Mouse (Mus musculus) neural tube, postnatal 0 days (tissue): ENCODE measurements around the gene Col6a6. TPM values are rescaled to one million over a fixed set of nuclear protein-coding genes. Genes with fewer than 3 reads are reported as not detected.

Source experiments
- polyA plus RNA-seq: library from polyadenylated mRNA; unstranded; fragments of >200 nt; fragmentation: Nextera tagmentation; extraction: Ambion mirVana; gene quantifications from 2 replicates; pipeline ENCODE4 v1.2.1, GENCODE M21; 2015

The Col6a6 gene
- polyA plus RNA-seq: 0.13 and 0.20 TPM in 2 replicates

DNA sequence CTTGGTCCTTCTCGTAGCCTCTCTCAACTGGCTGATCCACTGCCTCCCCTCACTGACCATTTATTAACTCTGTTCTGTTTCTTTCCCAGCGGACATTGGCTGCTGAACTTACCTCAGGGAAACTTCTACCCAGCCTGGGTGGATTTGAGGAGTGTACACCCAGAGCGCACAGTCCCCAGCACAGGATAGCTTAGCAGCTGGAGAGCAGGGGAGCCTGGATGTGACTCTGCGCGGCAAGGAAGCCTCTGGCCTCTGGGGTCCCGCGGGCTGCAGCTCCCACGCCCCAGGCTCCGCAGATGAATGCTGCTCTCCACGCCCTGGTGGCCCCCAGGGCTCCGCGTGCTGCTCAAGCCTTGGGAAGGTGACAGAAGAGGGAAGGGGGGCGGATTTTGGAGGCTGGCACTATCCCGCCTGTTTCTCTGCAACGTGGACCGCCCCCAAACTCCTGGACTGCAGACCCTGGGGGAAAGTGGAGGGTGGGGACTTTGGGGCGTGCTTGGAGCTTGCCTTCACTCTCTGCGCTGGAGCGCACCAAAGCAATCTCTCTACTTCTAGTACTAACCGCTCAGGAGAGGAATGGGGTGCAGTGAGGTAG, at the start of gene Col6a6:
Col6a6 (minus strand) TSS at position 370 of the 595 bp plus-strand sequence.

DNA sequence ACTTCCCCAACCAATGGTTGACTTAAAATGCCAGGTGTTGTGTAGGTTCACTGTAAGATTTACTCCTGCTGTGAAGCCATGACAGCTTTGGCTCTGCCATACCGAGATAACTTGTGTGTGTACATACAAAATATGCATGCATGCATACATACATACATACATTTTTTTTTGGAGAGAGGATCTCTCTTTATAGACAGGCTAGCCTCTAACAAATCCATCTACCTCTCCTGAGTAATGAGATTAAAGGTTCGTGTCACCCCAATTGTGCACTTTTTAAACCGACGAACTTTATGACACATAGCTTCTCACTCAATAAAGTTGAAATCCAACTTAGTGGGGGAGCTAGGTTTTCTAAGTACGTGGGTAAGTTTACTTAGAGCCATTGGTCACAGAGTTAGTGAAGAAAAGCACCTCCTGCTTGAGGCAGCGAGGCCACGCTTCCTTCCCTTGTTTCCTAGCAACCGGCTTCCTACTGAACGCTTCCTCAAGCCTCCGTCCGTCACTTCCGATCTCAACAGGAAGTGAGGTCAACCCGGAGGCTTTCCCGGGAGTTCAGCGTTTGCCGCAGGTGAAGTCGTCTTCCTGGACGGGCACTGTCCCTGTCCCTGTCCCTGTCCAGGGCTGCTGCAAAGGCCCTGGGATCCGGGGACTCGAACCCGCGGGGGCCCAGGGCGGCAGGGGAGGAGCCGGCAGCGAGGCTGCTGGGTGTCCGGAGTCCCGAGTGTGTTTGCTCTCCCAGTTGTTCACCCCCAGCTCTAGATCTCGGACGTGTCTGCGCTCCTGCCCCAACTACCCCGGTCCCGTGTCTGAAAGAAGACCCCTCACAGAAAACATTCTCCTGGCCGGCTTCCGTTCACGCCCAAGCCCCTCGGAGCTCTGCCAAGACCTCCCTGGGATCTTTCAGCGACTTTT, 185.2 kb downstream of the Col6a6 start, which contains the start of gene Pik3r4:
Pik3r4 (plus strand) TSS at position 519 of the 912 bp plus-strand sequence.

Other genes starting within 250 kb of the Col6a6 start
- gene Pik3r4, start 185.2 kb downstream of the Col6a6 start, polyA plus RNA-seq: 13.1 and 13.6 TPM in 2 replicates
- 0.10 and 0.21 TPM in 2 replicates for gene Col6a5, start 132.5 kb upstream of the Col6a6 start, polyA plus RNA-seq